Comparison of ENCODE assay signal across 18 mouse cellular contexts in the genomic region with DNA sequence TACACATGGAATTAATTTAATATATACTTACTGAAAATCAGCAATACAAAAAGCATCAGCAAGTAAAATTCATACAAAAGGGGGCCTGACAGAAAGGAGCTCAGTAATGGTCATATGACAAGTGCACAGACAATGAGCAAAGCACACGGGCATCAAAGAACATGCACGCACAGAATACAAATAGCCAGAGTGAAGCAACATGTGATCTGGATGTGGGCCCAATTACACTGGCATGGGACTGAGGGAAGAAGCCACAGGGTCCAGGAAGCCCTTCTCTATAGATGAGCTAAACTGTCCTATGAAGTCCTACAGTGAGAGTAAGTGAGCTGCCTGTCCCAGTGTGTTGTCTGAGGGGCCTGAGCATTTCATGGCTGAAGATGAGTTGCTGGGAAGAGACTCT.
DNase-seq lines count a peak whose midpoint lies in the region; ATAC-seq and TF ChIP-seq lines count a peak whose summit lies in the region.
"Had no signal": no experiment of that assay in that cellular context is flagged by ENCODE, and none has a peak within 500 bp of the region (broad histone marks: within the 10 kb centered on the region; RNA-seq: fewer than 3 reads in every experiment).

No protein-coding gene starts in this region.

- H3K27ac ChIP-seq in cerebellum, adult 2 months (ENCODE audit: insufficient read depth, low read length) = 0 out of 2 replicates have a peak overlapping the region, but pooled peaks have one; percentile 36
- no peak overlapping the region for H3K27ac ChIP-seq in heart, embryonic 10.5 days
- H3K27ac ChIP-seq in heart, embryonic 12.5 days (ENCODE audit: poor library complexity, severe bottlenecking) = no peak overlapping the region
- H3K27ac ChIP-seq in midbrain, embryonic 14.5 days (replicated peaks; ENCODE audit: low read depth, low read length) = 0 out of 2 replicates have a peak overlapping the region, but pooled peaks have one; percentile 37
- no peak overlapping the region for H3K27ac ChIP-seq in midbrain, embryonic 16.5 days (ENCODE audit: low read length)
- H3K27ac ChIP-seq: forebrain, embryonic 10.5 days; kidney, embryonic 15.5 days; left cerebral cortex, adult 2 months; limb, embryonic 12.5 days; liver, embryonic 13.5 days had no signal

- H3K4me3 ChIP-seq in cerebellum, adult 2 months (replicated peaks; ENCODE audit: insufficient read depth, low read depth, low read length) = no peak overlapping the region
- H3K4me3 ChIP-seq in heart, embryonic 10.5 days = no peak overlapping the region
- H3K4me3 ChIP-seq in heart, embryonic 12.5 days = no peak overlapping the region
- no peak overlapping the region for H3K4me3 ChIP-seq in midbrain, embryonic 14.5 days (replicated peaks; ENCODE audit: low read depth, low read length)
- H3K4me3 ChIP-seq in midbrain, embryonic 16.5 days (ENCODE audit: low read depth, low read length) = no peak overlapping the region
- H3K4me3 ChIP-seq: forebrain, embryonic 10.5 days; kidney, embryonic 15.5 days; left cerebral cortex, adult 2 months; limb, embryonic 12.5 days; liver, embryonic 13.5 days had no signal

- TF ChIP-seq POLR2A in cerebellum, adult 2 months (IDR thresholded peaks at IDR 0.05; ENCODE audit: borderline replicate concordance, insufficient read depth, low read length) = no peak

- no peaks in the 10 kb centered on the region for H3K9me3 ChIP-seq in heart, embryonic 10.5 days
- H3K9me3 ChIP-seq in heart, embryonic 12.5 days (replicated peaks) = no peaks in the 10 kb centered on the region
- H3K9me3 ChIP-seq in midbrain, embryonic 14.5 days (ENCODE audit: control insufficient read depth, low read length) = no peaks in the 10 kb centered on the region
- no peaks in the 10 kb centered on the region for H3K9me3 ChIP-seq in midbrain, embryonic 16.5 days (replicated peaks; ENCODE audit: control insufficient read depth, low read length, poor library complexity, severe bottlenecking)
- H3K9me3 ChIP-seq: forebrain, embryonic 10.5 days; kidney, embryonic 15.5 days; limb, embryonic 12.5 days; liver, embryonic 13.5 days had no signal

- no peak for TF ChIP-seq CTCF in cerebellum, adult 2 months (IDR thresholded peaks at IDR 0.05; ENCODE audit: borderline replicate concordance, insufficient read depth, low read depth, low read length)

- DNase-seq in cerebellum, adult 2 months = no peak
- DNase-seq in cerebellum, postnatal 36 days = no peak
- peak; percentile 14 for DNase-seq in heart, embryonic 10.5 days (ENCODE audit: low spot score)
- peak; percentile 49 for DNase-seq in midbrain, embryonic 14.5 days
- no peak for DNase-seq in lung, adult 18-20 months
- DNase-seq in retina, postnatal 1 day = no peak
- DNase-seq: adrenal gland, adult 8-10 months; gastrocnemius, postnatal 25 days; heart, postnatal 14 days; liver, embryonic 13.5 days; right cerebral cortex, postnatal 4 days; thymus, postnatal 14 days had no signal

- peaks cover 2% of the 10 kb centered on the region; the same call in 1 of the 2 replicates for H3K4me1 ChIP-seq in cerebellum, adult 2 months (ENCODE audit: control insufficient read depth, insufficient read depth, low read length)
- H3K4me1 ChIP-seq in heart, embryonic 10.5 days = peaks cover 22% of the 10 kb centered on the region
- peaks cover 36% of the 10 kb centered on the region for H3K4me1 ChIP-seq in heart, embryonic 12.5 days (replicated peaks)
- H3K4me1 ChIP-seq in midbrain, embryonic 14.5 days (ENCODE audit: control insufficient read depth, insufficient read depth, low read length) = peaks cover 15% of the 10 kb centered on the region
- peaks cover 4% of the 10 kb centered on the region; the same call in 1 of the 2 replicates for H3K4me1 ChIP-seq in midbrain, embryonic 16.5 days (ENCODE audit: control insufficient read depth, insufficient read depth, low read length)

- H3K4me2 ChIP-seq in heart, embryonic 12.5 days = no peak overlapping the region
- H3K4me2 ChIP-seq in midbrain, embryonic 14.5 days (ENCODE audit: low read length) = no peak overlapping the region
- no peak overlapping the region for H3K4me2 ChIP-seq in midbrain, embryonic 16.5 days (ENCODE audit: low read length)
- H3K4me2 ChIP-seq: kidney, embryonic 15.5 days; limb, embryonic 12.5 days; liver, embryonic 13.5 days had no signal

- H3K36me3 ChIP-seq in heart, embryonic 10.5 days = no peaks in the 10 kb centered on the region
- H3K36me3 ChIP-seq in heart, embryonic 12.5 days = 0 out of 2 replicates have a peak, but pooled peaks cover under 1% of the 10 kb centered on the region
- no peaks in the 10 kb centered on the region; the same call in 1 of the 2 replicates for H3K36me3 ChIP-seq in midbrain, embryonic 14.5 days (ENCODE audit: control insufficient read depth, insufficient read depth, low read length)
- no peaks in the 10 kb centered on the region for H3K36me3 ChIP-seq in midbrain, embryonic 16.5 days (ENCODE audit: control insufficient read depth, insufficient read depth, low read length)
- H3K36me3 ChIP-seq: forebrain, embryonic 10.5 days; kidney, embryonic 15.5 days; liver, embryonic 13.5 days had no signal

- H3K27me3 ChIP-seq in cerebellum, adult 2 months (ENCODE audit: control insufficient read depth, insufficient read depth, low read length) = no peaks in the 10 kb centered on the region
- H3K27me3 ChIP-seq in heart, embryonic 10.5 days (ENCODE audit: insufficient read depth, poor library complexity, severe bottlenecking) = no peaks in the 10 kb centered on the region
- H3K27me3 ChIP-seq in heart, embryonic 12.5 days (replicated peaks) = no peaks in the 10 kb centered on the region
- H3K27me3 ChIP-seq in midbrain, embryonic 14.5 days (ENCODE audit: control insufficient read depth, insufficient read depth, low read length) = no peaks in the 10 kb centered on the region
- no peaks in the 10 kb centered on the region for H3K27me3 ChIP-seq in midbrain, embryonic 16.5 days (ENCODE audit: control insufficient read depth, insufficient read depth, low read depth, low read length)
- H3K27me3 ChIP-seq: kidney, embryonic 15.5 days; limb, embryonic 12.5 days; liver, embryonic 13.5 days had no signal

- no peak overlapping the region for H3K9ac ChIP-seq in heart, embryonic 12.5 days
- H3K9ac ChIP-seq in midbrain, embryonic 14.5 days (replicated peaks; ENCODE audit: low read length) = no peak overlapping the region
- H3K9ac ChIP-seq in midbrain, embryonic 16.5 days (ENCODE audit: low read depth, low read length) = no peak overlapping the region
- H3K9ac ChIP-seq: kidney, embryonic 15.5 days; limb, embryonic 12.5 days; liver, embryonic 13.5 days had no signal

- no peak for ATAC-seq in heart, embryonic 12.5 days (ENCODE audit: insufficient number of reproducible peaks, low FRiP score)
- no peak for ATAC-seq in midbrain, embryonic 14.5 days (ENCODE audit: low FRiP score, low TSS enrichment)
- no peak for ATAC-seq in midbrain, embryonic 16.5 days

- 40% methylated on average over 2 of the region's 2 CpGs for WGBS in cerebellum, adult 2 months
- WGBS in heart, embryonic 10.5 days = 91% methylated on average over 2 of the region's 2 CpGs
- WGBS in heart, embryonic 12.5 days = 82% methylated on average over 2 of the region's 2 CpGs
- 22% methylated on average over 2 of the region's 2 CpGs for WGBS in midbrain, embryonic 14.5 days
- WGBS in midbrain, embryonic 16.5 days = 34% methylated on average over 2 of the region's 2 CpGs

Comparison
In these comparisons a context has a peak if more than half of its experiments do, and no peak if none do; other contexts are left out.
1. H3K27ac ChIP-seq: peak in cerebellum, adult 2 months (single experiment) and midbrain, embryonic 14.5 days (single experiment); none in heart, embryonic 10.5 days (single experiment), heart, embryonic 12.5 days (single experiment) and midbrain, embryonic 16.5 days (single experiment).
2. DNase-seq: peak in heart, embryonic 10.5 days (single experiment) and midbrain, embryonic 14.5 days (single experiment); none in cerebellum, adult 2 months (0 of 2), cerebellum, postnatal 36 days (0 of 2), lung, adult 18-20 months (0 of 2) and retina, postnatal 1 day (single experiment).